22 mouse cellular contexts compared by ENCODE assay signal in genomic region chrX:71408386-71408785, GRCm38 (mm10).
"Had no signal": no experiment of that assay in that cellular context is flagged by ENCODE, and none has a peak within 500 bp of the region (broad histone marks: within the 10 kb centered on the region; RNA-seq: fewer than 3 reads in every experiment).

No protein-coding gene starts in this region.

- H3K9ac ChIP-seq: heart, embryonic 12.5 days; hindbrain, embryonic 13.5 days; hindbrain, embryonic 15.5 days; limb, embryonic 13.5 days; limb, embryonic 15.5 days; liver, embryonic 12.5 days; liver, embryonic 14.5 days had no signal

- H3K4me1 ChIP-seq: heart, embryonic 10.5 days; heart, embryonic 12.5 days; hindbrain, embryonic 13.5 days; hindbrain, embryonic 15.5 days; limb, embryonic 13.5 days; limb, embryonic 15.5 days; liver, embryonic 12.5 days had no signal

- H3K4me3 ChIP-seq: heart, embryonic 10.5 days; heart, embryonic 12.5 days; hindbrain, embryonic 13.5 days; hindbrain, embryonic 15.5 days; limb, embryonic 13.5 days; limb, embryonic 15.5 days; liver, embryonic 12.5 days had no signal

- H3K27ac ChIP-seq: heart, embryonic 10.5 days; hindbrain, embryonic 13.5 days; hindbrain, embryonic 15.5 days; hindbrain, postnatal 0 days; limb, embryonic 13.5 days; limb, embryonic 15.5 days; liver, embryonic 12.5 days; liver, embryonic 14.5 days had no signal

- H3K27me3 ChIP-seq: heart, embryonic 12.5 days; hindbrain, embryonic 13.5 days; hindbrain, embryonic 15.5 days; limb, embryonic 13.5 days; limb, embryonic 15.5 days had no signal

- H3K9me3 ChIP-seq: heart, embryonic 10.5 days; heart, embryonic 12.5 days; hindbrain, embryonic 13.5 days; hindbrain, embryonic 15.5 days; limb, embryonic 13.5 days; limb, embryonic 15.5 days; liver, embryonic 12.5 days had no signal

- H3K4me2 ChIP-seq: heart, embryonic 12.5 days; hindbrain, embryonic 13.5 days; hindbrain, embryonic 15.5 days; limb, embryonic 13.5 days; limb, embryonic 15.5 days; liver, embryonic 12.5 days had no signal

- ATAC-seq: hindbrain, postnatal 0 days; intestine, embryonic 16.5 days; liver, embryonic 12.5 days had no signal

- DNase-seq: gastrocnemius, postnatal 14 days; gastrocnemius, postnatal 36 days; heart, adult 18-20 months; heart, postnatal 10 days; kidney, adult 11 months; kidney, adult 2 months; kidney, adult 9 months; kidney, postnatal 10 days; kidney, postnatal 36 days; layer of hippocampus, adult 9-11 months; layer of hippocampus, postnatal 36 days; left cerebral cortex, postnatal 4 days had no signal

- H3K36me3 ChIP-seq: heart, embryonic 10.5 days; heart, embryonic 12.5 days; hindbrain, embryonic 13.5 days; hindbrain, embryonic 15.5 days; limb, embryonic 15.5 days; liver, embryonic 12.5 days had no signal
